Mouse (Mus musculus): ENCODE results near the gene Vwa5a. TPM values are rescaled to one million over a fixed set of nuclear protein-coding genes. Genes with fewer than 3 reads are reported as not detected.
A peak's percentile ranks its signal among the peaks of the same experiment; 100 is the strongest.

The Vwa5a gene
- 10 to 100 TPM; 50.5 to 75.2 (median 60.9) TPM for total RNA-seq (2022)

DNA sequence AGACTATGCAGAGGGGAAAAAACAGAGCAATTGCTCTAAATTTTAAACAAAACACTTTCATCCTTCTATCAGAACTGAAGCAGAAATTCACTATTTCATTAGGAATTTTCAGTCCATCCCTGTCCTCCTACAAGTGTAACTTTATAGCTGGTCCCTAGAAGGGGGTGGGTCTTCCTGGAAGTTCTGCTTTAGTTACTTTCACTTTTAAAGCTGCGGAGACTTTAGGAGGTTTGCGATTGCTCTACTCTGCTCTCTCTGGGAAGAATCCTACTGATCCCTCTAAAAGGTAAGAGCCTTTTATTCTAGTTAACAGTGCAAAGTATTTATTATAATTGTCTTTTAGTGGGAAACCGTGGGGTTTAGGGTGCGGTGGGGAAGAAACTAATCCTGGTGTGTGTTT lies at the start of gene Vwa5a:
TSS of gene Vwa5a (plus strand) at position 167 of the 400 bp plus-strand sequence.
- peak; percentile 3 for DNase-seq

DNA sequence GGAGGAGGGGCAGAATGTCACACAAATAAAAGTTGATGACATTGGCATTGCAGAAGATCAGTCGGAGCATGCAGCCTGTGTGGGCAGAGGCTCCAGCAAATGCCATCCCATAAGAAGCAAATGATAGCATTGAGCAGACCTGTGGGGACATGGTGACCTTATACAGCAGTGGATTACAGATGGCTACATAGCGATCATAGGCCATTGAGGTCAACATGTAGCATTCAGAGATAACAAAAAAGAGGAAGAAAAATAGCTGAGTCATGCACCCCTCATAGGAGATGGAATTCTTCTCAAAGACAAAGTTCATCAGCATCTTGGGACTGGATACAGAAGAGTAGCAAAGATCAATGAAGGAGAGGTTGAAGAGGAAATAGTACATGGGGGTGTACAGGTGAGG lies 45.2 kb upstream of the Vwa5a start:
- DNase-seq, result no peak

DNA sequence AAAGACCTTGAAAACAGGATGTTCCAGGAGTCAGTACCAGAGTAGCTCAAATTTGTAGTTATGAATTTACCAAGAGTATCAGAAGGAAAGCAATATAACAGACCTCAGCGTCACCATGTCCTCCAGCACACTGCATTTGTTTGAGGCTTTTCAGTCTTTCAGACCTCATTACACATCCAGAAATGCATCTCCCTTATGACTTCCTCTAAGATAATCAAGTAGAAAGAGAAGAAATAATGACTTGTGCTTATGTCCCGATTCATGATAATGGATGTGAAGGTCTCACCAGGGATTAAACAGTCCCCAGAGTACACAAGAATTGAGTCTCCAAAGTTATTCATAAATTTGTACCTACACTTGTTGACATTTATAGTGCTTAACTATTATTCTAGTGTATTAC lies 43.6 kb upstream of the Vwa5a start, which contains the start of gene Olfr918:
TSS of gene Olfr918 (minus strand) at position 101 of the 400 bp plus-strand sequence.
- no peak for DNase-seq

DNA sequence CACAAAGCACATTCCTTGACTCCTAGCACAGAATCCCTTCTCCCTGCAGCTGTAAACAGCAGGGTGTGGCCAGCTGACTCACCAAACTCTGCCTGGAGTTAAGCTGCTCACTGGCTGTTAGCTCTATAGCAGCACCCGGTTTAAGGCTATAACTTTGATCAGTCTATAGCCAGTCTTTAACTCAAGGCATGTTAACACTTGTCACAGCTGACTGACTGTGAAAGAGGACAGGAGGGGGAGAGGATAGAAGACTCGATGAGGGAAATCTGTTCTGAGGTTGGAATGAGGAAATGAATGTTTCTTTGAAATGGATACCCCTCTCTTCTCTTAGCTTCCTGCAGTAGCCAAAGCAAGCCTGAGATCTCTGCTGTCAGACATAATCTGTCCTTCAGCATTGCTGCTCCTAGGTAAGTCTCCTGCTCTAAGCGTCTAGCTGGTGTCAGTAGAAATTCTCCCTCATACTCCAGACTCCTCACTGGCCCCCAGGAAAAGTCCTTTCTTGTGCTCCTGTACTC lies 916 bp downstream of the Vwa5a start:
- DNase-seq, result peak; percentile 8

DNA sequence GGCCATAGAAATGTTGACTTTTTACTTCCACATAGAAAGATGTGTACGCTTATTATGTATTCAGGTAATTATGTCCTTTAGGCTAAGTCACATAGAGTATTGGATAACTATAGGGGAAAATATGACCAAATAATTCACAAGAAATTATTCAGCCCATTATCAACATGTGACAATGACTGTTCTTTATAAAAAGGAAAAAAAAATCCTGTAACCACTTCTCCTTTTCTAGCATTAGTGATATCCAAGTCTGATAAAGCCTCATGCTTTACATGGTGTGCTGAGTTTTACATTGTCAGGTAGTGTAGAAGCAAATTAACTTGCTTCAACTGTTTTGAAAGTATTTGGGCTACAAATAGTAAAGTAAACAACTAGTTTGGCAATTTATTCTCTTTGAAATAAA lies 6.0 kb downstream of the Vwa5a start:
- DNase-seq, result no peak

DNA sequence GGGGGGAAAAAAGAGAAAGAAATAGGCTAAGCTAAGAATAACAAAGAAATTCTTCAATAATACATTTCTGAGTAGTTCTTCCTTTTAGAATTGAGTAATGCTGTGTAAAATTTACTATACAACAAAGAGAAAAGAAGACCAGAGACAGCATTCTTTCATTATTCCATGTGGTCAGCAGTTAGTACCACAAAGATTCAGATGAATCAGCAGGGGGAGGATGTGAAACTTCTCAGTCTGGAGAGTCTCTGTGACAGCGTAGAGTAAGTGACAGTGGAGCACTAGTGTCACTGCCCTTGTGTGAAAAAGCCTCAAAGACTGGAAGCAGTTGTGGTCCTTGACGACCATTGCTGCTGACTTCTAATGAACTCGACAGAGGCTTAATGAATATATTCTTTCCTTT lies 10.2 kb downstream of the Vwa5a start:
- DNase-seq, result no peak

DNA sequence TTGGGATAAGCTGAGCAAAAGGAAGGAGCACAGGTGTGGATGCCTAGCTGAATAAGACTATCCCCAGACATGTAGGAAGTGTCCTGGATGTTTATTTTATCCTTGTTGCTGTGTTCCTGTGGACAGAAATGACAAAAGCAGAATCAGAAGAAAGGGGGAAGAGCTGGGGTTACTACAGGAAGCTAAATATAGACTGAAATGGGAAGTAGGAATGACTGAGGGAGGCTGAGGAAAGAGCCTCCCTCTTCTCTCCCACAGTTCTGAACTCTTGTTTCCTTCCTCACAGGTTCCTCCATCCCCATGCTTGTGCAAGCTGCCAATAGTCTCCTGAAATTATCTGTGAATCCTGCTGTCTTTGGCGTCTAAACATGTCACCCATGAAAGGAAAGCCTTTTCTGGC lies 23.3 kb downstream of the Vwa5a start:
- DNase-seq, result no peak

DNA sequence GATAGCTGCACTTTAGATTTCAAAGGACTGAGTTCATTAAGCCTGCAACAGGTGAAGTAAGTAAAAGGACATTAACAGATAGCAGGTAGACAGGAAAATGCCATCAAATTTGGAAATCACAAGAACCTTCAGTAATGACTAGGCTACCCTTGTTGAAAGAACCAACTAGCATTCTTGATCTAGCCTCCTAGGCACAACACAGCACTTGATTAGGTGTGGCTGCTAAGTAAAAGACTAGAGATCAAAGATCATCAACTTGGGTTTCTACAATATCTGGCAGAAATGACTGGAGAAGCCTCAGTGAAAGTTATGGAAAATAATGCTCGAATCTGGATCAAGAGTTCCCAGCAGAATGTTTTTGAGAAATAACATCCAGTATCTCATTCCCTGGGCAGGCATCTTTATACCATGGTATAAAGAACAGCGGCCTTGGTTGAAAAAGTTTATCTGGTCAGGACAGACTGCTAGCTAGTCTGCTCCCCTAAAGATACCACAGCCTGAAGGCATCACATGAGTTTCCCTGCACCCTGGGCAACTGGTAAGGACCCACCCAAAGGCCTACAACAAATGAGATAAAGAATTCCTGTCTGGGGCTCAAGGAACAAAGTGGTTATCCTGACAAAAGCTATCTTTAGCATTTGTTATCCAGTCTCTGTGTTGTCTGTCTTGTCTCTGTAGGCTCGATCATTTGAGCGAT lies 26.7 kb downstream of the Vwa5a start:
- no peak for DNase-seq

DNA sequence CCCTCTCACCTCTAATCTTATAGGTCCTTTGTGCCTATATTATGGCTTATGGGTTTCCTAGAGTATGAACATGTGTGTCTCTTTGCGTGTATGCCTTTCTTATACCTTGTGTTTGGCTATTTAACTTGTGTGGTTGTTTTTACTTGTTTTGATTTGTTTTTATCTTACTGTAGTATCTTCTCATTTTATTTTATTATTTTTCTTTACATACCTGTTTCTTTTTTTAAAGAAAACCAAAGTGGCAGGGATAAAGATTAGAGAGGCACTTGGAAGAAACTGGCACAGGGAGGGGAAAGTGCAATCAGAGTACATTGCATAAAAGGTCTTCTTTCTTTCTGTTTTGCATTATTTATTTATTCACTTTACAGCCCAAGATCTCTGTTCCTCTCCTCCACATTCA lies 33.9 kb downstream of the Vwa5a start, which contains the start of gene Olfr920:
TSS of gene Olfr920 (plus strand) at position 301 of the 400 bp plus-strand sequence.
- no peak for DNase-seq

DNA sequence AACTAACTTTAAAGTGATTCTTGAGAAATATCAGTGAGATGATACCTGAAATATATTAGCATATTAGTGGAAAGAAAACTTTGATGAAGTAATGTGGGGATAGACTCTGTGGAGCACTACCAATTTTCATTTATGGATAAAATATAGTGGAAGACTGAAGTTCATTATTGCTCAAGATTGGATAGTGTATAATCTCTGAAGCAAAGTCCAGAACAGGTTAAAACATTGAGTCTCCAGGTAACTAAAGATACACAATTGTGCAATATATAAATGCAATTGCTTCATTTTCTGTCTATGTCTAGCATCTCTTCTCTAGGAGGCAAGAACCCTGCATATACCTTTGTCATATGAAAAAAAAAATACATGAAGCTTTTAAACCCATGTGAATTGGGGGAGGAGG lies 54.7 kb downstream of the Vwa5a start, which contains the start of gene Olfr921:
TSS of gene Olfr921 (plus strand) at position 301 of the 400 bp plus-strand sequence.
- no peak for DNase-seq

DNA sequence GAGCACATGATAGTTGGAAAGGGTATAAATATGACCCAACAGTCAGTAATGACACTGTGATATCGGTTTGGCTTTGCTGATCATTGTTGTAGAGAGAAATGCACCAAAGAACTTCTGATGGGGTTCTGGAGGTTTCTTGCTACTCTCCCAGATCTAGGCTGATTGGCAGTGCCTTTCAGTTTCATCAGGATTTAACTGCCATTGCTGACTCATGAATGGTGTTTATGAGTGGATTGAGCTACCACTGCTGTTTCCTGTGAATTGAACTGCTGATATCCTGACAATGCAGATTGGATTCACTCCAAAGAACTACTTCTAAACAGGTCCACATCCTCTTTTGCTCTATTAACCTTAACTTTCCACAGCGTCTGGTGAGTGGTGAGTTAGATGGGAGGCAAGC lies 74.6 kb downstream of the Vwa5a start:
- no peak for DNase-seq

Other genes with a start within 250 kb of the Vwa5a start
- under 1 TPM in 1 of 4 experiments, not detected in 3; 0.06 TPM for gene Olfr905, start 247.2 kb upstream of the Vwa5a start, total RNA-seq (2022)
- gene Olfr906, start 231.2 kb upstream of the Vwa5a start, total RNA-seq (2022), result not detected
- not detected for gene Olfr907, start 222.5 kb upstream of the Vwa5a start, total RNA-seq (2022)
- not detected for gene Olfr911-ps1, start 196.7 kb upstream of the Vwa5a start, total RNA-seq (2022)
- gene Olfr910, start 180.4 kb upstream of the Vwa5a start, total RNA-seq (2022), result not detected
- gene Olfr912, start 138.1 kb upstream of the Vwa5a start, total RNA-seq (2022), result not detected
- gene Olfr913, start 125.5 kb upstream of the Vwa5a start, total RNA-seq (2022), result not detected
- not detected for gene Olfr914, start 113.2 kb upstream of the Vwa5a start, total RNA-seq (2022)
- not detected for gene Olfr916, start 58.4 kb upstream of the Vwa5a start, total RNA-seq (2022)
- not detected for gene Olfr917, start 52.4 kb upstream of the Vwa5a start, total RNA-seq (2022)
- not detected for gene Olfr918, start 43.7 kb upstream of the Vwa5a start, total RNA-seq (2022)
- not detected for gene Olfr919, start 14.6 kb upstream of the Vwa5a start, total RNA-seq (2022)
- gene Olfr920, start 34.0 kb downstream of the Vwa5a start, total RNA-seq (2022), result under 1 TPM; 0.23 to 0.83 (median 0.51) TPM
- gene Olfr921, start 54.8 kb downstream of the Vwa5a start, total RNA-seq (2022), result under 1 TPM in 1 of 4 experiments, not detected in 3; 0.05 TPM
- not detected for gene Olfr922, start 96.3 kb downstream of the Vwa5a start, total RNA-seq (2022)
- not detected for gene Olfr923, start 108.3 kb downstream of the Vwa5a start, total RNA-seq (2022)
- gene Olfr924, start 126.2 kb downstream of the Vwa5a start, total RNA-seq (2022), result not detected
- gene Olfr26, start 136.8 kb downstream of the Vwa5a start, total RNA-seq (2022), result not detected
- not detected for gene Olfr926, start 158.9 kb downstream of the Vwa5a start, total RNA-seq (2022)
- gene Olfr930, start 211.5 kb downstream of the Vwa5a start, total RNA-seq (2022), result not detected